Mouse (Mus musculus) hindbrain, embryonic 12.5 days (tissue): ENCODE measurements around the gene Rabep1. TPM values are rescaled to one million over a fixed set of nuclear protein-coding genes. Genes with fewer than 3 reads are reported as not detected.
A peak's percentile ranks its signal among the peaks of the same experiment; 100 is the strongest.

Experiments
- ATAC-seq: fragments of 200-750 bp; cut with Nextera tagmentation; 2 replicates; pipeline ENCODE4 v1.8.0; 2017; ENCODE audit warnings: moderate TSS enrichment; ENCODE audit not compliant: low FRiP score
- H3K27ac ChIP-seq: fragments of 300-500 bp; sonication (generic); 2 replicates; pipeline ENCODE4 v1.5.1; 2016; ENCODE audit warnings: mild to moderate bottlenecking
- H3K27me3 ChIP-seq: fragments of 300-500 bp; sonication (generic); 2 replicates; pipeline ENCODE4 v1.6.1; 2016; ENCODE audit warnings: mild to moderate bottlenecking
- H3K36me3 ChIP-seq: fragments of 300-500 bp; sonication (generic); 2 replicates; pipeline ENCODE4 v1.6.1; 2016; ENCODE audit warnings: mild to moderate bottlenecking
- H3K4me1 ChIP-seq: fragments of 300-500 bp; sonication (generic); 2 replicates; pipeline ENCODE4 v1.6.1; 2016
- H3K4me2 ChIP-seq: fragments of 300-500 bp; sonication (generic); replicated peaks from 2 replicates; pipeline ENCODE4 v1.6.1; 2016; ENCODE audit warnings: mild to moderate bottlenecking
- H3K4me3 ChIP-seq: fragments of 300-500 bp; sonication (generic); 2 replicates; pipeline ENCODE4 v1.5.1; 2016; ENCODE audit warnings: mild to moderate bottlenecking
- H3K9ac ChIP-seq: fragments of 300-500 bp; sonication (generic); 2 replicates; pipeline ENCODE4 v1.6.1; 2016; ENCODE audit warnings: mild to moderate bottlenecking, moderate library complexity
- H3K9me3 ChIP-seq: fragments of 300-500 bp; sonication (generic); replicated peaks from 2 replicates; pipeline ENCODE4 v1.6.1; 2016; ENCODE audit warnings: mild to moderate bottlenecking
- WGBS: fragments of 180-500 bp; shearing (Covaris S2); methylation state at CpG from one replicate; pipeline ENCODE4 v1.1.7; 2016; 5-methylcytosine and 5-hydroxymethylcytosine counted together
- polyA plus RNA-seq: library from polyadenylated mRNA; unstranded; fragments of >200 nt; fragmentation: Nextera tagmentation; extraction: Ambion mirVana; gene quantifications from 2 replicates; pipeline ENCODE4 v1.2.1, GENCODE M21; 2016

The Rabep1 gene
- 56.9 and 58.5 TPM in 2 replicates for polyA plus RNA-seq

GRCm38 (mm10) chr11:70844559-70845456, at the start of gene Rabep1:
TSS of gene Rabep1 (plus strand) at chr11:70844778.
- Histone ChIP-seq H3K27ac (peak within 1 kb of the TSS; percentile 90), H3K9ac (peak within 1 kb of the TSS; percentile 99), H3K4me2 (peak within 1 kb of the TSS; percentile 85), H3K27me3 (no peaks in the 10 kb centered on the region), H3K4me1 (peaks cover 18% of the 10 kb centered on the region), H3K4me3 (peak within 1 kb of the TSS; percentile 99), H3K9me3 (no peaks in the 10 kb centered on the region), H3K36me3 (no peaks in the 10 kb centered on the region)
- WGBS: under 1% methylated on average over 84 of the region's 88 CpGs
- ATAC-seq: peak; percentile 97

GRCm38 (mm10) chr11:70802208-70802864, 42.2 kb upstream of the Rabep1 start:
- Histone ChIP-seq H3K4me1 (no peaks in the 10 kb centered on the region), H3K4me2 (no peak overlapping the region), H3K9ac (no peak overlapping the region), H3K36me3 (no peaks in the 10 kb centered on the region), H3K27ac (no peak overlapping the region), H3K9me3 (no peaks in the 10 kb centered on the region), H3K4me3 (no peak overlapping the region), H3K27me3 (no peaks in the 10 kb centered on the region)
- 93% methylated on average over 2 of the region's 2 CpGs for WGBS
- no peak for ATAC-seq

- Histone ChIP-seq H3K27me3 (no peaks in the 10 kb centered on the region), H3K36me3 (no peaks in the 10 kb centered on the region), H3K27ac (no peak overlapping the region), H3K9me3 (no peaks in the 10 kb centered on the region), H3K4me1 (no peaks in the 10 kb centered on the region), H3K4me2 (no peak overlapping the region), H3K4me3 (no peak overlapping the region), H3K9ac (no peak overlapping the region)
- no peak for ATAC-seq
- WGBS: 78% methylated on average over 2 of the region's 2 CpGs
Measured at GRCm38 (mm10) chr11:70802865-70803261, 41.7 kb upstream of the Rabep1 start.

- Histone ChIP-seq H3K9me3 (no peaks in the 10 kb centered on the region), H3K4me2 (no peak overlapping the region), H3K4me3 (no peak overlapping the region), H3K27me3 (no peaks in the 10 kb centered on the region), H3K9ac (no peak overlapping the region), H3K4me1 (no peaks in the 10 kb centered on the region), H3K27ac (no peak overlapping the region), H3K36me3 (no peaks in the 10 kb centered on the region)
- no peak for ATAC-seq
- 83% methylated on average over 6 of the region's 6 CpGs for WGBS
Measured at GRCm38 (mm10) chr11:70803711-70804200, 40.8 kb upstream of the Rabep1 start.

GRCm38 (mm10) chr11:70804395-70804794, 40.2 kb upstream of the Rabep1 start:
- no peak overlapping the region for H3K27ac ChIP-seq
- no peak overlapping the region for H3K4me3 ChIP-seq
- H3K27me3 ChIP-seq: no peaks in the 10 kb centered on the region
- H3K9me3 ChIP-seq: no peaks in the 10 kb centered on the region
- no peak for ATAC-seq
- no peak overlapping the region for H3K9ac ChIP-seq
- no peak overlapping the region for H3K4me2 ChIP-seq
- WGBS: 85% methylated on average over 3 of the region's 3 CpGs
- no peaks in the 10 kb centered on the region for H3K36me3 ChIP-seq
- H3K4me1 ChIP-seq: peaks cover 3% of the 10 kb centered on the region

GRCm38 (mm10) chr11:70805641-70806175, 38.9 kb upstream of the Rabep1 start:
- no peak overlapping the region for H3K9ac ChIP-seq
- H3K4me3 ChIP-seq: no peak overlapping the region
- no peaks in the 10 kb centered on the region for H3K27me3 ChIP-seq
- H3K9me3 ChIP-seq: no peaks in the 10 kb centered on the region
- H3K27ac ChIP-seq: no peak overlapping the region
- peaks cover 3% of the 10 kb centered on the region for H3K4me1 ChIP-seq
- WGBS: 79% methylated on average over 8 of the region's 8 CpGs
- ATAC-seq: no peak
- no peak overlapping the region for H3K4me2 ChIP-seq
- no peaks in the 10 kb centered on the region for H3K36me3 ChIP-seq

- ATAC-seq: no peak
- Histone ChIP-seq H3K4me3 (no peak overlapping the region), H3K27me3 (no peaks in the 10 kb centered on the region), H3K9me3 (no peaks in the 10 kb centered on the region), H3K36me3 (no peaks in the 10 kb centered on the region), H3K27ac (no peak overlapping the region), H3K9ac (no peak overlapping the region), H3K4me1 (peaks cover 3% of the 10 kb centered on the region), H3K4me2 (no peak overlapping the region)
- 91% methylated on average over 4 of the region's 4 CpGs for WGBS
Measured at GRCm38 (mm10) chr11:70806697-70807096, 37.9 kb upstream of the Rabep1 start.

- Histone ChIP-seq H3K9me3 (no peaks in the 10 kb centered on the region), H3K27me3 (no peaks in the 10 kb centered on the region), H3K4me3 (no peak overlapping the region), H3K9ac (no peak overlapping the region), H3K4me1 (peaks cover 3% of the 10 kb centered on the region), H3K27ac (no peak overlapping the region), H3K36me3 (no peaks in the 10 kb centered on the region), H3K4me2 (no peak overlapping the region)
- 92% methylated on average over 4 of the region's 4 CpGs for WGBS
- no peak for ATAC-seq
Measured at GRCm38 (mm10) chr11:70807630-70808029, 36.9 kb upstream of the Rabep1 start.

- H3K27me3 ChIP-seq: no peaks in the 10 kb centered on the region
- WGBS: 68% methylated on average over 3 of the region's 3 CpGs
- H3K4me1 ChIP-seq: peaks cover 3% of the 10 kb centered on the region
- H3K27ac ChIP-seq: no peak overlapping the region
- no peak overlapping the region for H3K9ac ChIP-seq
- no peak overlapping the region for H3K4me2 ChIP-seq
- no peaks in the 10 kb centered on the region for H3K36me3 ChIP-seq
- no peak for ATAC-seq
- no peak overlapping the region for H3K4me3 ChIP-seq
- H3K9me3 ChIP-seq: no peaks in the 10 kb centered on the region
Measured at GRCm38 (mm10) chr11:70808101-70808500, 36.5 kb upstream of the Rabep1 start.

GRCm38 (mm10) chr11:70809011-70809410, 35.6 kb upstream of the Rabep1 start:
- Histone ChIP-seq H3K4me3 (no peak overlapping the region), H3K36me3 (no peaks in the 10 kb centered on the region), H3K4me2 (no peak overlapping the region), H3K27ac (no peak overlapping the region), H3K9ac (no peak overlapping the region), H3K27me3 (no peaks in the 10 kb centered on the region), H3K4me1 (peaks cover 3% of the 10 kb centered on the region), H3K9me3 (no peaks in the 10 kb centered on the region)
- ATAC-seq: no peak
- 30% methylated on average over 1 of the region's 1 CpGs for WGBS

- WGBS: 88% methylated on average over 5 of the region's 5 CpGs
- H3K27me3 ChIP-seq: no peaks in the 10 kb centered on the region
- H3K36me3 ChIP-seq: no peaks in the 10 kb centered on the region
- no peak overlapping the region for H3K9ac ChIP-seq
- H3K4me1 ChIP-seq: peaks cover 3% of the 10 kb centered on the region
- H3K4me3 ChIP-seq: no peak overlapping the region
- no peak overlapping the region for H3K4me2 ChIP-seq
- H3K9me3 ChIP-seq: no peaks in the 10 kb centered on the region
- H3K27ac ChIP-seq: no peak overlapping the region
- ATAC-seq: no peak
Measured at GRCm38 (mm10) chr11:70811041-70811440, 33.5 kb upstream of the Rabep1 start.

- ATAC-seq: no peak
- H3K27me3 ChIP-seq: no peaks in the 10 kb centered on the region
- WGBS: 80% methylated on average over 13 of the region's 13 CpGs
- peaks cover 3% of the 10 kb centered on the region for H3K4me1 ChIP-seq
- H3K36me3 ChIP-seq: no peaks in the 10 kb centered on the region
- H3K9ac ChIP-seq: no peak overlapping the region
- H3K4me3 ChIP-seq: no peak overlapping the region
- H3K27ac ChIP-seq: no peak overlapping the region
- H3K4me2 ChIP-seq: no peak overlapping the region
- no peaks in the 10 kb centered on the region for H3K9me3 ChIP-seq
Measured at GRCm38 (mm10) chr11:70811471-70812240, 32.9 kb upstream of the Rabep1 start.
